Mouse (Mus musculus) lung, postnatal 0 days (tissue): Measurements from ENCODE around the gene Epn1.

Experiments
- CTCF ChIP-seq: IDR thresholded peaks from 2 replicates; pipeline ENCODE4 v1.5.1; 2016; ENCODE audit warnings: antibody characterized with exemption, mild to moderate bottlenecking
- EP300 ChIP-seq: IDR thresholded peaks from 2 replicates; pipeline ENCODE4 v1.6.1; 2016; ENCODE audit warnings: antibody characterized with exemption, mild to moderate bottlenecking, control low read depth

- TF ChIP-seq EP300 (no peak), CTCF (no peak)
These were observed 19.8 kb downstream of the Epn1 start for GRCm38 (mm10) chr7:5099796-5100195.
